Mouse (Mus musculus) CH12.LX (cell line): Measurements from ENCODE around the gene Isca1. TPM values are rescaled to one million over a fixed set of nuclear protein-coding genes. Genes with fewer than 3 reads are reported as not detected.

ENCODE experiments used
- DNase-seq: peaks from one replicate; pipeline ENCODE4 v3.0.0-alpha.2; 2013; ENCODE audit errors: extremely low read depth
- H3K27ac ChIP-seq: 2 replicates; pipeline ENCODE4 v1.5.1; 2012; ENCODE audit warnings: low read depth, mild to moderate bottlenecking, control low read depth, moderate library complexity; ENCODE audit not compliant: insufficient read depth
- H3K27me3 ChIP-seq: replicated peaks from 2 replicates; pipeline ENCODE3; 2012; ENCODE audit warnings: inconsistent platforms
- H3K36me3 ChIP-seq, 2 experiments: replicated peaks in 1 of 2; 2 replicates each; pipeline versions ENCODE3 to v1.6.1; 2012; ENCODE audit warnings: inconsistent platforms in 1 of 2, low read length in 1 of 2, mild to moderate bottlenecking in 1 of 2, mixed read lengths in 1 of 2, moderate library complexity in 1 of 2; ENCODE audit not compliant: control insufficient read depth in 1 of 2, insufficient read depth in 1 of 2
- H3K4me1 ChIP-seq, 2 experiments: 2 replicates each; pipeline ENCODE4 v1.6.1; 2012; ENCODE audit warnings: inconsistent platforms in 1 of 2, moderate library complexity in 1 of 2; ENCODE audit not compliant: insufficient read depth in 2 of 2, control insufficient read depth in 1 of 2
- H3K4me2 ChIP-seq: 2 replicates; pipeline ENCODE4 v1.6.1; 2012; ENCODE audit warnings: low read depth, mild to moderate bottlenecking, control low read depth; ENCODE audit not compliant: poor library complexity, insufficient read depth, severe bottlenecking
- H3K4me3 ChIP-seq, 3 experiments: fragments of 150-350 bp in 1 of 3; sonication (generic) in 1 of 3; replicated peaks in 1 of 3; 2 replicates each; pipeline versions ENCODE3 to v1.5.1; 2011 to 2012; ENCODE audit warnings: low read depth in 2 of 3, low read length in 2 of 3, mild to moderate bottlenecking in 2 of 3, moderate library complexity in 2 of 3, control low read depth in 1 of 3, improper control_type of control experiment in 1 of 3, inconsistent platforms in 1 of 3, mixed read lengths in 1 of 3; ENCODE audit not compliant: poor library complexity in 1 of 3
- H3K79me2 ChIP-seq: replicated peaks from 2 replicates; pipeline ENCODE4 v1.6.1; 2012; ENCODE audit warnings: mild to moderate bottlenecking, moderate library complexity; ENCODE audit not compliant: control insufficient read depth, poor library complexity, insufficient read depth, severe bottlenecking; ENCODE audit errors: extremely low read depth
- H3K9ac ChIP-seq: 2 replicates; pipeline ENCODE4 v1.6.1; 2012; ENCODE audit warnings: low read depth, mild to moderate bottlenecking, control low read depth, moderate library complexity; ENCODE audit not compliant: insufficient read depth
- H3K9me3 ChIP-seq: replicated peaks from 2 replicates; pipeline ENCODE3; 2012; ENCODE audit warnings: low read length, inconsistent platforms, mixed read lengths
- BHLHE40 ChIP-seq: IDR thresholded peaks from 2 replicates; pipeline ENCODE4 v1.6.1; 2011; ENCODE audit warnings: mild to moderate bottlenecking, low read depth, low read length, improper control_type of control experiment
- CHD1 ChIP-seq: IDR thresholded peaks from 2 replicates; pipeline ENCODE4 v1.6.1; 2012; ENCODE audit warnings: low read depth, low read length, improper control_type of control experiment, inconsistent platforms
- CHD2 ChIP-seq: IDR thresholded peaks from 2 replicates; pipeline ENCODE4 v1.6.1; 2011; ENCODE audit warnings: low read length, improper control_type of control experiment
- E2F4 ChIP-seq: IDR thresholded peaks from 2 replicates; pipeline ENCODE4 v1.6.1; 2011; ENCODE audit warnings: low read depth, low read length, improper control_type of control experiment; ENCODE audit not compliant: insufficient replicate concordance
- EP300 ChIP-seq: IDR thresholded peaks from 2 replicates; pipeline ENCODE4 v1.6.1; 2011; ENCODE audit warnings: low read length, improper control_type of control experiment
- GABPA ChIP-seq: IDR thresholded peaks from 2 replicates; pipeline ENCODE4 v1.6.1; 2012; ENCODE audit warnings: low read depth, low read length, improper control_type of control experiment, inconsistent platforms; ENCODE audit not compliant: insufficient replicate concordance
- KAT2A ChIP-seq: IDR thresholded peaks from 2 replicates; pipeline ENCODE4 v1.6.1; 2012; ENCODE audit warnings: low read length, improper control_type of control experiment, inconsistent platforms; ENCODE audit not compliant: insufficient replicate concordance
- MAX ChIP-seq: IDR thresholded peaks from 2 replicates; pipeline ENCODE4 v1.6.1; 2011; ENCODE audit warnings: low read length, improper control_type of control experiment
- MXI1 ChIP-seq: IDR thresholded peaks from 2 replicates; pipeline ENCODE4 v1.6.1; 2011; ENCODE audit warnings: mild to moderate bottlenecking, low read depth, low read length, improper control_type of control experiment
- PAX5 ChIP-seq: IDR thresholded peaks from 2 replicates; pipeline ENCODE4 v1.6.1; 2012; ENCODE audit warnings: low read length, inconsistent platforms, mixed read lengths
- RCOR1 ChIP-seq: conservative IDR thresholded peaks from 2 replicates; pipeline ENCODE4 v1.6.1; 2012; ENCODE audit warnings: low read depth, mild to moderate bottlenecking, inconsistent platforms, low read length, improper control_type of control experiment
- SMC3 ChIP-seq: IDR thresholded peaks from 2 replicates; pipeline ENCODE4 v1.6.1; 2011; ENCODE audit warnings: low read depth, low read length, improper control_type of control experiment
- ZC3H11A ChIP-seq: IDR thresholded peaks from 2 replicates; pipeline ENCODE4 v1.6.1; 2012; ENCODE audit warnings: low read depth, mild to moderate bottlenecking, inconsistent platforms, low read length, improper control_type of control experiment
- ZKSCAN1 ChIP-seq: IDR thresholded peaks from 2 replicates; pipeline ENCODE4 v1.6.1; 2012; ENCODE audit warnings: low read depth, inconsistent platforms, low read length, improper control_type of control experiment, borderline replicate concordance
- ZMIZ1 ChIP-seq: IDR thresholded peaks from 2 replicates; pipeline ENCODE4 v1.6.1; 2012; ENCODE audit warnings: low read depth, mild to moderate bottlenecking, inconsistent platforms, low read length, improper control_type of control experiment
- dilution Hi-C: fragments of 300-500 bp; cut with MboI; formaldehyde crosslinking; loops from 2 replicates; pipeline ENCODE4 v1.14.3; 2020; ENCODE audit warnings: low sequenced_read_pairs; ENCODE audit not compliant: extremely low pct_unique_long_range_greater_than_20kb, extremely low pct_ligation_motif_present
- in situ Hi-C: fragments of 300-500 bp; cut with MboI; formaldehyde crosslinking; loops from 3 replicates; pipeline ENCODE4 v1.14.3; 2019; ENCODE audit warnings: low sequenced_read_pairs, low pct_ligation_motif_present, low pct_unique_long_range_greater_than_20kb, mixed read lengths
- polyA plus RNA-seq: library from polyadenylated mRNA; unstranded; fragments of >175 nt; gene quantifications from 2 replicates; pipeline ENCODE4 v1.2.1, GENCODE M21; 2012; ENCODE audit warnings: low read depth; ENCODE audit not compliant: insufficient read length
- total RNA-seq, 2 experiments: library from RNA; depleted of rRNA; stranded (reverse); fragments of 300-350 nt in 1 of 2; fragments of >200 nt in 1 of 2; gene quantifications; 2 replicates each; pipeline ENCODE4 v1.2.3; 2012 to 2014

Isca1 gene
- total and polyA plus RNA-seq, 3 experiments: 15.8 to 41.0 (median 18.4) TPM

DNA sequence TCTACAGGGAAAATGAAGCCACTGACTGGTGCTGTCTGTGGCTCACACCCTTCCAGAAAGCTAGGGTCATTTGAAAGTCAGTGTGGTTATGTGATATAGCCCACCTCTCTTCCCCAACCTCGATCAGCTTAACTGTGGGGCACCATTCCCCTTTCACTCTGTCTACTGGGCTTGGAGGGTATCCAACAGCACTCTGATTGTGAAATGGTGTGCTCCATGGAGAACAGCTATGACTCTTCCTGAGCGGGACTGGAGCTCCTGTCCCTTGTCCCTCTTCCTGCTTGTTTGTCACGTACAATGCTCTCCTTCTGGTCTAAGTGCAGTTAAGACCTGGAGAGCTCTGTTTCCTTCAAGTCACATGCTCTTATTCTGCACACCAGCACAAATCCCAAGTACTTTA, 5.6 kb upstream of the Isca1 start:
- DNase-seq: no peak

DNA sequence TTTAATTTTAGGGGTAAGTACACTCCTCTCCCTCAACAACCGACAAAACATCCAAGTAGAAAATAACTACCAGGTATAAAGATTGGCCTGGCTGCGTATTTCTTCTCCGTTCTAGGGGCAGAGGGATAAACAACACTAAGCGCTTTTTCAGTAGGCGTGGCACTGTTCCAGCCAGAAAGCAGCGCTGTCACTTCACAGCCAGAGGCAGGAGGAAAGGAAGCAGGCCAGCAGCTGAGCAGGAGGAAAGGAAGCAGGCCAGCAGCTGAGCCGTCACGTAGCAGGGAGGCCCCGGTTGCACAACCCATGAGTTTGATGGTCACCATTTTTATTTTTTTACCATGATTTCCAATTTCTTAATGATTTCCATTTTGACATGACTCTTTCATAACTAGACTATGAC, 1.6 kb upstream of the Isca1 start:
- H3K4me2 ChIP-seq: 0 out of 2 replicates have a peak overlapping the region, but pooled peaks have one; percentile 82
- no peaks in the 10 kb centered on the region for H3K27me3 ChIP-seq
- no peak for DNase-seq
- peaks cover 27% of the 10 kb centered on the region for H3K79me2 ChIP-seq
- peaks cover 24 to 55% of the 10 kb centered on the region in 2 experiments for H3K36me3 ChIP-seq
- H3K4me3 ChIP-seq: no peak overlapping the region
- H3K9me3 ChIP-seq: no peaks in the 10 kb centered on the region
- in situ Hi-C loops: no loop called here
- no peak overlapping the region for H3K27ac ChIP-seq
- no peak for TF ChIP-seq BHLHE40
- no peak for TF ChIP-seq ZKSCAN1
- TF ChIP-seq RCOR1: no peak
- no peak for TF ChIP-seq ZC3H11A
- TF ChIP-seq MXI1: no peak
- TF ChIP-seq SMC3: no peak
- no peak for TF ChIP-seq E2F4
- H3K9ac ChIP-seq: peak overlapping the region; percentile 93; the same call in 1 of the 2 replicates
- peaks cover 9 to 32% of the 10 kb centered on the region in 2 experiments; a peak in 3 of 4 replicates for H3K4me1 ChIP-seq
- dilution Hi-C loops: no loop called here

More for the DNA sequence above, 5.6 kb upstream of the Isca1 start:
- TF ChIP-seq ZMIZ1 (no peak), KAT2A (no peak), ZC3H11A (no peak), E2F4 (no peak), GABPA (no peak), PAX5 (no peak), MAX (no peak), EP300 (no peak), CHD2 (no peak), CHD1 (no peak)
- Histone ChIP-seq H3K27me3 (no peaks in the 10 kb centered on the region), H3K9me3 (no peaks in the 10 kb centered on the region), H3K27ac (no peak overlapping the region), H3K4me3 (no peak overlapping the region), H3K4me2 (no peak overlapping the region), H3K36me3 (peaks cover 53 to 76% of the 10 kb centered on the region in 2 experiments), H3K4me1 (peaks cover 0 to 10% of the 10 kb centered on the region in 2 experiments; a peak in 1 of 4 replicates), H3K79me2 (no peaks in the 10 kb centered on the region), H3K9ac (no peak overlapping the region)
- in situ Hi-C loops (no loop called here), dilution Hi-C loops (no loop called here)
